Mouse (Mus musculus): Measurements from ENCODE around the gene Unk.
A peak's percentile ranks its signal among the peaks of the same experiment; 100 is the strongest.

DNA sequence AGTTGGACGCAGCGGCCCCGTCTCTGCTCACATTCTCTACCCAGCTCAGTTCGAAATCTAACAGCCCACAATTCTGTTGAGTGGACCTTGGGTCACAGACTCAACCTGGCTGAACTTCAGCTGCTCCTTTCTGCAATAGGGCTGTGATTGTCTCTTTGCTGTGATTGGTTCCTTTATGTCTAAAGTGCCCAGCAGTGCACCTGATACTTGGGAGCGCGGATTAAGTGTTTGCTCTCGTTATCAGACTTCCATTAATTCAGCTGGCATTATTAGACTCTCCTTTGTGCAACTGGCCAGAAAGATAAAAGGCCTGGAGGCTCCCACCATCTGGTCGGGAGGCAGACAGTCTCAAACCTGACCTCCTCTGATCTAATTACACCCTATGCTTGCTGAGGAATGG lies 15.3 kb upstream of the Unk start:
- TF ChIP-seq CTCF (IDR thresholded peaks at IDR 0.05 in 2 of 3, conservative IDR thresholded peaks at IDR 0.05 in 1 of 3; ENCODE audit: control insufficient read depth in 1 of 3, insufficient read depth in 1 of 3, low read depth in 2 of 3, low read length in 3 of 3, poor library complexity in 1 of 3, severe bottlenecking in 1 of 3) (no peak), ZKSCAN1 (IDR thresholded peaks at IDR 0.05; ENCODE audit: low read depth, low read length) (no peak), POLR2AphosphoS5 (IDR thresholded peaks at IDR 0.05; ENCODE audit: borderline replicate concordance, low read depth, low read length) (no peak), TBP (IDR thresholded peaks at IDR 0.05; ENCODE audit: low read depth, low read length) (no peak), POLR2A (IDR thresholded peaks at IDR 0.05; ENCODE audit: control insufficient read depth in 1 of 2, insufficient read depth in 1 of 2, low read depth in 1 of 2, low read length in 2 of 2, poor library complexity in 1 of 2) (no peak), ZC3H11A (IDR thresholded peaks at IDR 0.05; ENCODE audit: low read depth, low read length) (no peak), EP300 (IDR thresholded peaks at IDR 0.05; ENCODE audit: low read depth in 1 of 2, low read length in 2 of 2) (peak in 1 of 2 experiments; percentile 77; a peak in 3 of 4 replicates)

Data from MEL (cell line).